ENCODE assay signal across 21 mouse cellular contexts in genomic region chr8:3482240-3482740, GRCm38 (mm10). TPM values are rescaled to one million over a fixed set of nuclear protein-coding genes. Genes with fewer than 3 reads are reported as not detected.
"Had no signal": no experiment of that assay in that cellular context is flagged by ENCODE, and none has a peak within 500 bp of the region (broad histone marks: within the 10 kb centered on the region; RNA-seq: fewer than 3 reads in every experiment).

No protein-coding gene starts in this region.

- ATAC-seq: midbrain, embryonic 13.5 days; midbrain, embryonic 15.5 days had no signal

- H3K27ac ChIP-seq: liver, embryonic 14.5 days; lung, embryonic 15.5 days; macrophage; midbrain, embryonic 13.5 days; midbrain, embryonic 15.5 days; neural tube, embryonic 12.5 days had no signal

- DNase-seq: lung, adult 2 months; lung, postnatal 14 days; retina, postnatal 1 day; right cerebral cortex, adult 18-20 months; right cerebral cortex, postnatal 25 days; right cerebral cortex, postnatal 4 days; spleen, adult 18-20 months; thymus, adult 2 months; thymus, postnatal 36 days had no signal

- H3K27me3 ChIP-seq: lung, embryonic 15.5 days; midbrain, embryonic 13.5 days; midbrain, embryonic 15.5 days; neural tube, embryonic 12.5 days had no signal

- H3K9ac ChIP-seq: liver, embryonic 14.5 days; lung, embryonic 15.5 days; midbrain, embryonic 13.5 days; midbrain, embryonic 15.5 days; neural tube, embryonic 12.5 days had no signal

- H3K4me3 ChIP-seq: lung, embryonic 15.5 days; midbrain, embryonic 13.5 days; midbrain, embryonic 15.5 days; neural tube, embryonic 12.5 days had no signal

- H3K9me3 ChIP-seq: lung, embryonic 15.5 days; megakaryocyte, embryonic 14.5 days; midbrain, embryonic 13.5 days; midbrain, embryonic 15.5 days; neural tube, embryonic 12.5 days had no signal

- H3K4me2 ChIP-seq: lung, embryonic 15.5 days; midbrain, embryonic 11.5 days; midbrain, embryonic 13.5 days; midbrain, embryonic 15.5 days; neural tube, embryonic 12.5 days had no signal

- H3K36me3 ChIP-seq: lung, embryonic 15.5 days; midbrain, embryonic 13.5 days; midbrain, embryonic 15.5 days; neural tube, embryonic 12.5 days had no signal

- H3K4me1 ChIP-seq: midbrain, embryonic 13.5 days; midbrain, embryonic 15.5 days; neural tube, embryonic 12.5 days had no signal

RNA-seq across cellular contexts. Expression of gene Tex45, which starts 11.6 kb away (rescaled TPM):
- polyA plus RNA-seq: liver, embryonic 16.5 days; lung, embryonic 15.5 days; lung, postnatal 0 days; macrophage; neural tube, embryonic 12.5 days; stomach, embryonic 14.5 days; stomach, embryonic 16.5 days had no signal
